ENCODE assay signal across 22 mouse cellular contexts in the genomic region with DNA sequence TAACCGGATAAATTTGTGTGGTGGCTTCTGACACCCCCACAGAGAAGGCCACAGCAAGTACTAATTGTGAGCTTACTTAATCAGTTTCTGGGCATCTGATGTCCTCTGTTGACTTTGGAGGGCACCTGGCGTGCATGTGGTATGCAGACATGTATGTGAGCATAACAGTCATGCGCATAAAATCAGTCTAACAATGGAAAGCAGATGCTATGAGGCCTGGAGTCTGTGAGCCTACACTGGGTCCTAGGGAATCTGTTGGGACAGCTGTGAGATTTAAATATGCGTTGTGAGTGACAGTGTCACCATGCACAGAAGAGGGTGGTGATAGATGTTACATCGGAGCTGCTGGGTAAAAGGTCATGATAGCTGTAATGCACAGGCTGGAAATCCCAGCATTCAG. TPM values are rescaled to one million over a fixed set of nuclear protein-coding genes. Genes with fewer than 3 reads are reported as not detected.
A peak's percentile ranks its signal among the peaks of the same experiment; 100 is the strongest.
DNase-seq lines count a peak whose midpoint lies in the region; ATAC-seq and TF ChIP-seq lines count a peak whose summit lies in the region.
"Had no signal": no experiment of that assay in that cellular context is flagged by ENCODE, and none has a peak within 500 bp of the region (broad histone marks: within the 10 kb centered on the region; RNA-seq: fewer than 3 reads in every experiment).

No protein-coding gene starts in this region.

- H3K4me3 ChIP-seq in hindbrain, embryonic 11.5 days (ENCODE audit: low read depth, low read length) = no peak overlapping the region
- H3K4me3 ChIP-seq in hindbrain, embryonic 16.5 days (ENCODE audit: low read length) = no peak overlapping the region
- no peak overlapping the region for H3K4me3 ChIP-seq in forebrain, embryonic 16.5 days (replicated peaks; ENCODE audit: low read length)
- no peak overlapping the region for H3K4me3 ChIP-seq in heart, embryonic 11.5 days (ENCODE audit: low read depth, low read length)
- H3K4me3 ChIP-seq: heart, adult 2 months had no signal

- H3K27ac ChIP-seq in hindbrain, embryonic 11.5 days (ENCODE audit: low read depth, low read length) = peak overlapping the region; percentile 72
- no peak overlapping the region for H3K27ac ChIP-seq in hindbrain, embryonic 16.5 days (ENCODE audit: low read depth, low read length)
- H3K27ac ChIP-seq in forebrain, embryonic 16.5 days (ENCODE audit: low read length) = peak overlapping the region; percentile 3; the same call in 1 of the 2 replicates
- H3K27ac ChIP-seq in heart, embryonic 11.5 days (ENCODE audit: low read depth, low read length) = no peak overlapping the region
- H3K27ac ChIP-seq: heart, adult 2 months; macrophage had no signal

- H3K36me3 ChIP-seq in hindbrain, embryonic 11.5 days (ENCODE audit: control insufficient read depth, insufficient read depth, low read length) = no peaks in the 10 kb centered on the region
- H3K36me3 ChIP-seq in hindbrain, embryonic 16.5 days (ENCODE audit: control insufficient read depth, insufficient read depth, low read length) = no peaks in the 10 kb centered on the region
- peaks cover 3% of the 10 kb centered on the region; the same call in 1 of the 2 replicates for H3K36me3 ChIP-seq in forebrain, embryonic 16.5 days (ENCODE audit: control insufficient read depth, insufficient read depth)
- no peaks in the 10 kb centered on the region; the same call in 1 of the 2 replicates for H3K36me3 ChIP-seq in heart, embryonic 11.5 days (ENCODE audit: control insufficient read depth, insufficient read depth, low read length)

- H3K4me2 ChIP-seq in hindbrain, embryonic 11.5 days (replicated peaks; ENCODE audit: low read depth, low read length) = no peak overlapping the region
- H3K4me2 ChIP-seq in hindbrain, embryonic 16.5 days (ENCODE audit: low read length) = no peak overlapping the region
- H3K4me2 ChIP-seq in forebrain, embryonic 16.5 days (ENCODE audit: low read length) = no peak overlapping the region
- H3K4me2 ChIP-seq in heart, embryonic 11.5 days = no peak overlapping the region
- H3K4me2 ChIP-seq: liver, embryonic 11.5 days; lung, embryonic 14.5 days had no signal

- no peak overlapping the region for H3K9ac ChIP-seq in hindbrain, embryonic 11.5 days (ENCODE audit: low read depth, low read length)
- no peak overlapping the region for H3K9ac ChIP-seq in hindbrain, embryonic 16.5 days (ENCODE audit: low read depth, low read length)
- H3K9ac ChIP-seq in forebrain, embryonic 16.5 days (replicated peaks; ENCODE audit: low read depth, low read length) = no peak overlapping the region
- no peak overlapping the region for H3K9ac ChIP-seq in heart, embryonic 11.5 days (ENCODE audit: low read depth, low read length)
- H3K9ac ChIP-seq: lung, embryonic 14.5 days had no signal

- ATAC-seq in hindbrain, embryonic 11.5 days (ENCODE audit: low FRiP score) = 0 out of 2 replicates have a peak, but pooled peaks have one; percentile 20
- no peak for ATAC-seq in hindbrain, embryonic 16.5 days
- ATAC-seq in forebrain, embryonic 16.5 days = peak; percentile 21; the same call in 1 of the 2 replicates
- ATAC-seq in heart, embryonic 11.5 days (replicated peaks; ENCODE audit: insufficient number of reproducible peaks, low FRiP score, low TSS enrichment) = no peak

- TF ChIP-seq POLR2A in brain, embryonic 14.5 days (IDR thresholded peaks at IDR 0.05; ENCODE audit: borderline replicate concordance, extremely low read depth, insufficient read depth, insufficient read length, poor library complexity, severe bottlenecking) = no peak

- DNase-seq in hindbrain, embryonic 11.5 days (ENCODE audit: low spot score) = no peak
- peak; percentile 65 for DNase-seq in brain, embryonic 14.5 days (ENCODE audit: low read depth)
- DNase-seq in mesoderm, embryonic 11.5 days (ENCODE audit: low read depth, low spot score) = peak; percentile 37
- DNase-seq in adrenal gland, adult 2 months = no peak
- no peak for DNase-seq in adrenal gland, postnatal 25 days
- DNase-seq: adrenal gland, postnatal 36 days; cerebellum, adult 9-11 months; gastrocnemius, postnatal 10 days; heart, adult 2 months; kidney, adult 2 months; kidney, postnatal 14 days; lung, embryonic 14.5 days; thymus, adult 18-20 months had no signal

- peaks cover 3% of the 10 kb centered on the region for H3K4me1 ChIP-seq in hindbrain, embryonic 11.5 days (replicated peaks; ENCODE audit: control insufficient read depth, insufficient read depth, low read length)
- peaks cover 12% of the 10 kb centered on the region for H3K4me1 ChIP-seq in hindbrain, embryonic 16.5 days (ENCODE audit: control insufficient read depth, insufficient read depth, low read depth, low read length)
- peaks cover 11% of the 10 kb centered on the region for H3K4me1 ChIP-seq in forebrain, embryonic 16.5 days (replicated peaks; ENCODE audit: control insufficient read depth, insufficient read depth, low read length)
- H3K4me1 ChIP-seq in heart, embryonic 11.5 days (ENCODE audit: control insufficient read depth, insufficient read depth, low read length) = peaks cover 8% of the 10 kb centered on the region; the same call in 1 of the 2 replicates

- H3K27me3 ChIP-seq in hindbrain, embryonic 11.5 days (ENCODE audit: control insufficient read depth, insufficient read depth, low read length) = no peaks in the 10 kb centered on the region
- no peaks in the 10 kb centered on the region for H3K27me3 ChIP-seq in hindbrain, embryonic 16.5 days (replicated peaks; ENCODE audit: control insufficient read depth, insufficient read depth, low read length)
- H3K27me3 ChIP-seq in forebrain, embryonic 16.5 days (replicated peaks; ENCODE audit: control insufficient read depth, insufficient read depth, low read length) = no peaks in the 10 kb centered on the region
- H3K27me3 ChIP-seq in heart, embryonic 11.5 days (ENCODE audit: control insufficient read depth, insufficient read depth, low read length) = no peaks in the 10 kb centered on the region

- no peak for TF ChIP-seq CTCF in brain, embryonic 14.5 days (IDR thresholded peaks at IDR 0.05; ENCODE audit: borderline replicate concordance, extremely low read depth, insufficient read depth, insufficient read length)

- WGBS in hindbrain, embryonic 11.5 days = 63% methylated on average over 5 of the region's 5 CpGs
- 53% methylated on average over 5 of the region's 5 CpGs for WGBS in hindbrain, embryonic 16.5 days
- WGBS in forebrain, embryonic 16.5 days = 54% methylated on average over 5 of the region's 5 CpGs
- 70% methylated on average over 5 of the region's 5 CpGs for WGBS in heart, embryonic 11.5 days (ENCODE audit: insufficient replicate concordance)

- H3K9me3 ChIP-seq in hindbrain, embryonic 11.5 days (ENCODE audit: control insufficient read depth, low read length) = no peaks in the 10 kb centered on the region
- no peaks in the 10 kb centered on the region for H3K9me3 ChIP-seq in hindbrain, embryonic 16.5 days (ENCODE audit: control insufficient read depth, low read length)
- no peaks in the 10 kb centered on the region for H3K9me3 ChIP-seq in forebrain, embryonic 16.5 days (ENCODE audit: control insufficient read depth, low read length)
- H3K9me3 ChIP-seq in heart, embryonic 11.5 days (replicated peaks; ENCODE audit: control insufficient read depth, low read length) = no peaks in the 10 kb centered on the region

RNA-seq across cellular contexts. Expression of a gene that starts 15.2 kb away (rescaled TPM):
- polyA plus RNA-seq in hindbrain, embryonic 11.5 days (2014; fragmentation: Nextera tagmentation; extraction: Ambion mirVana) = 1.0 TPM in 2 replicates
- 0.91 and 1.0 TPM in 2 replicates for polyA plus RNA-seq in hindbrain, embryonic 16.5 days (2015; fragmentation: Nextera tagmentation; extraction: Ambion mirVana)
- 2.1 and 2.8 TPM in 2 replicates for polyA plus RNA-seq in brain, embryonic 14.5 days (2012; rRNA removed)
- 0.80 TPM in 1 of 2 replicates, not detected in the other for polyA plus RNA-seq in forebrain, embryonic 16.5 days (2015; fragmentation: Nextera tagmentation; extraction: Ambion mirVana)
- not detected for total RNA-seq in adrenal gland, adult 2 months (2021)
- polyA plus RNA-seq in adrenal gland, adult 2 months (2012; rRNA removed) = not detected in 2 replicates
- polyA plus RNA-seq in heart, embryonic 11.5 days (2014; fragmentation: Nextera tagmentation; extraction: Ambion mirVana) = not detected in 2 replicates
- total RNA-seq in adrenal gland, postnatal 25 days (2021) = not detected in 2 replicates
- total RNA-seq: adrenal gland, postnatal 36 days; gastrocnemius, postnatal 10 days; heart, adult 2 months; layer of hippocampus, adult 8-10 months had no signal
- polyA plus RNA-seq: heart, adult 2 months; heart, embryonic 16.5 days; kidney, adult 2 months; liver, embryonic 11.5 days; lung, embryonic 14.5 days; macrophage; stomach, embryonic 14.5 days; urinary bladder, adult 2 months had no signal

RNA-seq across cellular contexts. Expression of a gene that starts 35.3 kb away (rescaled TPM):
- 36.2 and 37.2 TPM in 2 replicates for polyA plus RNA-seq in hindbrain, embryonic 11.5 days (2014; fragmentation: Nextera tagmentation; extraction: Ambion mirVana)
- 120 and 123 TPM in 2 replicates for polyA plus RNA-seq in hindbrain, embryonic 16.5 days (2015; fragmentation: Nextera tagmentation; extraction: Ambion mirVana)
- 80.2 and 93.0 TPM in 2 replicates for polyA plus RNA-seq in brain, embryonic 14.5 days (2012; rRNA removed)
- polyA plus RNA-seq in forebrain, embryonic 16.5 days (2015; fragmentation: Nextera tagmentation; extraction: Ambion mirVana) = 97.5 and 105 TPM in 2 replicates
- total RNA-seq in adrenal gland, adult 2 months (2021) = 10 to 100 TPM; 31.0 to 37.6 TPM
- polyA plus RNA-seq in adrenal gland, adult 2 months (2012; rRNA removed) = 85.8 and 87.4 TPM in 2 replicates
- 29.8 and 35.8 TPM in 2 replicates for polyA plus RNA-seq in heart, embryonic 11.5 days (2014; fragmentation: Nextera tagmentation; extraction: Ambion mirVana)
- 32.3 and 34.6 TPM in 2 replicates for total RNA-seq in adrenal gland, postnatal 25 days (2021)

RNA-seq across cellular contexts. Expression of a gene that starts 52.7 kb away (rescaled TPM):
- 0.75 and 0.79 TPM in 2 replicates for polyA plus RNA-seq in hindbrain, embryonic 11.5 days (2014; fragmentation: Nextera tagmentation; extraction: Ambion mirVana)
- polyA plus RNA-seq in hindbrain, embryonic 16.5 days (2015; fragmentation: Nextera tagmentation; extraction: Ambion mirVana) = 0.47 and 0.51 TPM in 2 replicates
- polyA plus RNA-seq in brain, embryonic 14.5 days (2012; rRNA removed) = 0.34 and 0.38 TPM in 2 replicates
- 0.20 and 0.30 TPM in 2 replicates for polyA plus RNA-seq in forebrain, embryonic 16.5 days (2015; fragmentation: Nextera tagmentation; extraction: Ambion mirVana)
- under 1 TPM; 0.26 to 0.48 TPM for total RNA-seq in adrenal gland, adult 2 months (2021)
- polyA plus RNA-seq in adrenal gland, adult 2 months (2012; rRNA removed) = 0.37 and 0.90 TPM in 2 replicates
- 0.17 and 0.21 TPM in 2 replicates for polyA plus RNA-seq in heart, embryonic 11.5 days (2014; fragmentation: Nextera tagmentation; extraction: Ambion mirVana)
- 0.46 and 0.57 TPM in 2 replicates for total RNA-seq in adrenal gland, postnatal 25 days (2021)
- polyA plus RNA-seq: macrophage had no signal

RNA-seq across cellular contexts. Expression of a gene that starts 53.2 kb away (rescaled TPM):
- polyA plus RNA-seq in hindbrain, embryonic 11.5 days (2014; fragmentation: Nextera tagmentation; extraction: Ambion mirVana) = 227 and 256 TPM in 2 replicates
- 237 and 246 TPM in 2 replicates for polyA plus RNA-seq in hindbrain, embryonic 16.5 days (2015; fragmentation: Nextera tagmentation; extraction: Ambion mirVana)
- 195 and 208 TPM in 2 replicates for polyA plus RNA-seq in brain, embryonic 14.5 days (2012; rRNA removed)
- polyA plus RNA-seq in forebrain, embryonic 16.5 days (2015; fragmentation: Nextera tagmentation; extraction: Ambion mirVana) = 183 and 189 TPM in 2 replicates
- 100 to 1,000 TPM; 296 to 306 TPM for total RNA-seq in adrenal gland, adult 2 months (2021)
- polyA plus RNA-seq in adrenal gland, adult 2 months (2012; rRNA removed) = 198 and 225 TPM in 2 replicates
- 202 and 214 TPM in 2 replicates for polyA plus RNA-seq in heart, embryonic 11.5 days (2014; fragmentation: Nextera tagmentation; extraction: Ambion mirVana)
- total RNA-seq in adrenal gland, postnatal 25 days (2021) = 246 and 263 TPM in 2 replicates

Comparison
In these comparisons a context has a peak if more than half of its experiments do, and no peak if none do; other contexts are left out.
1. ATAC-seq: peak in hindbrain, embryonic 11.5 days (single experiment) and forebrain, embryonic 16.5 days (single experiment); none in hindbrain, embryonic 16.5 days (single experiment) and heart, embryonic 11.5 days (single experiment).
2. H3K27ac ChIP-seq: peak in hindbrain, embryonic 11.5 days (single experiment) and forebrain, embryonic 16.5 days (single experiment); none in hindbrain, embryonic 16.5 days (single experiment) and heart, embryonic 11.5 days (single experiment).
3. DNase-seq: peak in brain, embryonic 14.5 days (single experiment) and mesoderm, embryonic 11.5 days (single experiment); none in hindbrain, embryonic 11.5 days (single experiment), adrenal gland, adult 2 months (single experiment) and adrenal gland, postnatal 25 days (single experiment).